ENCODE assay signal across 10 mouse cellular contexts in the genomic region with DNA sequence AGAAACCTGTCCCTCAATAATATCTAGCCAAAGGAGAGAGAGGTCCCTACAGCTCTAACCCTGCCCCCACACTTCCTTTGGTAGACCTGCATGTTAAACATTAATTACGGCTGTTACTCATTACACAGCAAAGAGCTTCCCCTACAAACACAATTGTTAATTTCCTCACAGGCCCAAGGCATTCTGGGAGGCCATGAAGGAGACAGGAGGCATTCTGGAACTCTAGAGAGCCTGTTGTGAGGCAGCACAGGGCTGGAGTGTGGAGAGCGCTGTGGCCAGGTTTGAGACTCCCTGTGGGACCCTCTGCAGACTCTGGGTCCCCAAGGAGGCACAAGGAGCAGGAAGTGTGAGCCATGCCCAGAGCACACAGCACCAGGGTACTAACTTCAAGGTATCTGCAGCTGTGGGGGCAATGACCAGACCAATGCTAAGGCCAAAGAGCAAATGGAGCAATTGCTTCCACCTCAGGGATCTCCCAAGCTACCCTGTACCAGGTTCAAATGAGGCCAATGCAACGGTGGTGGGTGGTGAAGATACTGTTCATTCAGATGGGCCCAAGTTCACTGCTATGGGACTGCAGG. TPM values are rescaled to one million over a fixed set of nuclear protein-coding genes. Genes with fewer than 3 reads are reported as not detected.
DNase-seq lines count a peak whose midpoint lies in the region; ATAC-seq and TF ChIP-seq lines count a peak whose summit lies in the region.
"Had no signal": no experiment of that assay in that cellular context is flagged by ENCODE, and none has a peak within 500 bp of the region (broad histone marks: within the 10 kb centered on the region; RNA-seq: fewer than 3 reads in every experiment).

No protein-coding gene starts in this region.

- H3K9me3 ChIP-seq in lung, embryonic 15.5 days: no peaks in the 10 kb centered on the region
- H3K9me3 ChIP-seq in liver, embryonic 11.5 days (ENCODE audit: control insufficient read depth, low read length): no peaks in the 10 kb centered on the region
- no peaks in the 10 kb centered on the region for H3K9me3 ChIP-seq in stomach, postnatal 0 days (ENCODE audit: control insufficient read depth, low read length)

- no peak for DNase-seq in lung, postnatal 14 days
- DNase-seq in kidney, adult 2 months: peak; percentile 95
- no peak for DNase-seq in liver, embryonic 11.5 days (ENCODE audit: low spot score)
- peak; percentile 70 for DNase-seq in stomach, postnatal 0 days (ENCODE audit: low spot score)
- DNase-seq in right cerebral cortex, postnatal 4 days: no peak
- DNase-seq in B cell, adult 2 months: no peak
- DNase-seq: left cerebral cortex, postnatal 4 days; thymus, adult 18-20 months had no signal

- H3K27ac ChIP-seq in lung, embryonic 15.5 days: peak overlapping the region; percentile 83
- peak overlapping the region; percentile 93 for H3K27ac ChIP-seq in kidney, adult 2 months (ENCODE audit: insufficient read depth, low read depth, low read length)
- peak overlapping the region; percentile 77 for H3K27ac ChIP-seq in liver, embryonic 11.5 days (ENCODE audit: low read depth, low read length)
- H3K27ac ChIP-seq in stomach, postnatal 0 days (replicated peaks): peak overlapping the region; percentile 86

- TF ChIP-seq CTCF in kidney, adult 2 months (conservative IDR thresholded peaks at IDR 0.05; ENCODE audit: insufficient read depth, insufficient read length, low read depth, low read length): no peak
- 0 out of 2 replicates have a peak, but pooled peaks have one; percentile 10 for TF ChIP-seq CTCF in stomach, postnatal 0 days (IDR thresholded peaks at IDR 0.05; ENCODE audit: low read depth)

- H3K4me1 ChIP-seq in lung, embryonic 15.5 days: peaks cover 24% of the 10 kb centered on the region
- H3K4me1 ChIP-seq in kidney, adult 2 months (ENCODE audit: control insufficient read depth, insufficient read depth, low read length): peaks cover 58% of the 10 kb centered on the region
- peaks cover 13% of the 10 kb centered on the region for H3K4me1 ChIP-seq in liver, embryonic 11.5 days (replicated peaks; ENCODE audit: control insufficient read depth, insufficient read depth, low read length)
- peaks cover 2% of the 10 kb centered on the region; the same call in 1 of the 2 replicates for H3K4me1 ChIP-seq in stomach, postnatal 0 days (replicated peaks; ENCODE audit: control insufficient read depth, insufficient read depth)

- TF ChIP-seq EP300 in stomach, postnatal 0 days (optimal IDR thresholded peaks at IDR 0.05): no peak

- 0 out of 2 replicates have a peak overlapping the region, but pooled peaks have one; percentile 14 for H3K4me2 ChIP-seq in lung, embryonic 15.5 days
- no peak overlapping the region; the same call in 1 of the 2 replicates for H3K4me2 ChIP-seq in liver, embryonic 11.5 days
- H3K4me2 ChIP-seq in stomach, postnatal 0 days (replicated peaks; ENCODE audit: low read depth): no peak overlapping the region

- no peak overlapping the region for H3K9ac ChIP-seq in lung, embryonic 15.5 days
- H3K9ac ChIP-seq in liver, embryonic 11.5 days (ENCODE audit: low read depth, low read length): no peak overlapping the region
- no peak overlapping the region for H3K9ac ChIP-seq in stomach, postnatal 0 days (ENCODE audit: low read length)

- no peak overlapping the region for H3K4me3 ChIP-seq in lung, embryonic 15.5 days
- H3K4me3 ChIP-seq in kidney, adult 2 months (ENCODE audit: insufficient read depth, low read depth, low read length): no peak overlapping the region
- no peak overlapping the region for H3K4me3 ChIP-seq in liver, embryonic 11.5 days (ENCODE audit: low read depth, low read length)
- H3K4me3 ChIP-seq in stomach, postnatal 0 days (ENCODE audit: low read depth, low read length): no peak overlapping the region
- H3K4me3 ChIP-seq: erythroblast, embryonic 14.5 days had no signal

- ATAC-seq in lung, embryonic 15.5 days (ENCODE audit: borderline replicate concordance, extremely low read depth, low FRiP score, low TSS enrichment): peak; percentile 19; the same call in 1 of the 2 replicates
- peak; percentile 50; the same call in 1 of the 2 replicates for ATAC-seq in liver, embryonic 11.5 days (replicated peaks; ENCODE audit: low FRiP score)
- peak; percentile 77 for ATAC-seq in stomach, postnatal 0 days (ENCODE audit: low FRiP score, low TSS enrichment)

- 54% methylated on average over 3 of the region's 3 CpGs for WGBS in lung, embryonic 15.5 days
- 22% methylated on average over 3 of the region's 3 CpGs for WGBS in kidney, adult 2 months
- WGBS in liver, embryonic 11.5 days: 73% methylated on average over 3 of the region's 3 CpGs
- WGBS in stomach, postnatal 0 days: 57% methylated on average over 3 of the region's 3 CpGs

- H3K36me3 ChIP-seq in lung, embryonic 15.5 days: peaks cover 5% of the 10 kb centered on the region; the same call in 1 of the 2 replicates
- no peaks in the 10 kb centered on the region; the same call in 1 of the 2 replicates for H3K36me3 ChIP-seq in kidney, adult 2 months (ENCODE audit: control insufficient read depth, insufficient read depth, low read length)
- H3K36me3 ChIP-seq in liver, embryonic 11.5 days (ENCODE audit: control insufficient read depth, insufficient read depth, low read length): peaks cover 5% of the 10 kb centered on the region; the same call in 1 of the 2 replicates
- peaks cover 7% of the 10 kb centered on the region for H3K36me3 ChIP-seq in stomach, postnatal 0 days (ENCODE audit: control insufficient read depth, insufficient read depth, low read length)

- no peak for TF ChIP-seq POLR2A in kidney, adult 2 months (IDR thresholded peaks at IDR 0.05; ENCODE audit: low read depth, low read length)

- no peaks in the 10 kb centered on the region for H3K27me3 ChIP-seq in lung, embryonic 15.5 days
- no peaks in the 10 kb centered on the region for H3K27me3 ChIP-seq in kidney, adult 2 months (replicated peaks; ENCODE audit: control insufficient read depth, insufficient read depth, low read length)
- H3K27me3 ChIP-seq in liver, embryonic 11.5 days (replicated peaks; ENCODE audit: control insufficient read depth, insufficient read depth, low read length): no peaks in the 10 kb centered on the region
- H3K27me3 ChIP-seq in stomach, postnatal 0 days (ENCODE audit: control insufficient read depth, insufficient read depth, low read length): no peaks in the 10 kb centered on the region

RNA-seq across cellular contexts. Expression of gene Slc25a51, which starts 44.8 kb away (rescaled TPM):
- 65.7 and 68.1 TPM in 2 replicates for polyA plus RNA-seq in lung, embryonic 15.5 days (2015; fragmentation: Nextera tagmentation; extraction: Ambion mirVana)
- polyA plus RNA-seq in kidney, adult 2 months (2012; rRNA removed): 145 and 157 TPM in 2 replicates
- 81.6 and 83.1 TPM in 2 replicates for polyA plus RNA-seq in liver, embryonic 11.5 days (2014; fragmentation: Nextera tagmentation; extraction: Ambion mirVana)
- 39.9 and 40.5 TPM in 2 replicates for polyA plus RNA-seq in stomach, postnatal 0 days (2015; fragmentation: Nextera tagmentation; extraction: Ambion mirVana)

Comparison
In these comparisons a context has a peak if more than half of its experiments do, and no peak if none do; other contexts are left out.
1. ATAC-seq: peak in every context shown above with its lines; median percentile 77 in stomach, postnatal 0 days; 50 in liver, embryonic 11.5 days; 19 in lung, embryonic 15.5 days.
2. DNase-seq: peak in kidney, adult 2 months (single experiment) and stomach, postnatal 0 days (single experiment); none in lung, postnatal 14 days (single experiment), liver, embryonic 11.5 days (single experiment), right cerebral cortex, postnatal 4 days (single experiment) and B cell, adult 2 months (0 of 2).
3. Peak in every context shown above with its lines, with median percentiles within 50 percentile points of each other: H3K27ac ChIP-seq.